Mouse (Mus musculus): ENCODE results near the gene Cpz. TPM values are rescaled to one million over a fixed set of nuclear protein-coding genes. Genes with fewer than 3 reads are reported as not detected.

Cpz gene
- polyA plus RNA-seq (2012; rRNA removed; ENCODE audit: low replicate concordance), result 11.3 and 53.2 TPM in 2 replicates

DNA sequence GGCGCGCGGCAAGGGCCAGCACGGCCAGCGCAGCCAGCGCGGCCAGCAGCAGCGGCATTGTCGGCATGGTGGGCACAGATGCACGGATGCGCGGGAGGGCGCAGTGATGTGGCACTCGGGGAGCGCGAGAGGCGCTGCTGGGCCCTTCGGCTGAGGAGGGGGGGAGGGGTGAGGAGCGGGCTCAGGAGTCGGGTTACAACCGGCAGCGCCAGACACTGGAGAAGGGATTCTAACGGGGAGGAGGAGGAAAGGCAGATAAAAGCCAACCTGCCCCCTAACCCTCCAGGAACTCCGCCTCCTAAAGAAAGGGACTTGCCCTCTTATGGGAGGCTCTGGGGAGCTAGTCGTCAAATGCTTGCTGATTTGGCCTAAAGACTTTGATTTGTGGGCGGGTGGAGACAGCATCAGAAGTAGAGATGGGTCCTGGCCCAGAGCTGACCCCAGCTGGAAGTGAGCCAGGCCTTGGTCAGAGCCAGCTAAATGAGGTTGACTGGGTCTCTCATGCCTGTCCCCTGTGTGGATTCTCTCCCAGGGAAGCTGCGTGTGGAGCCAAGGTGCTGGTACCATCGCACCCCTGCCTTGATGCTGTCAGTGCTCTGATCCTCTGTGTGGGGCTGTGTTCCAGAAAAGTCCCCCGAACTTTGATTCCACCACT is at the start of gene Cpz:
Gene Cpz, minus strand, starts transcription at position 230 of the 655 bp plus-strand sequence.

DNA sequence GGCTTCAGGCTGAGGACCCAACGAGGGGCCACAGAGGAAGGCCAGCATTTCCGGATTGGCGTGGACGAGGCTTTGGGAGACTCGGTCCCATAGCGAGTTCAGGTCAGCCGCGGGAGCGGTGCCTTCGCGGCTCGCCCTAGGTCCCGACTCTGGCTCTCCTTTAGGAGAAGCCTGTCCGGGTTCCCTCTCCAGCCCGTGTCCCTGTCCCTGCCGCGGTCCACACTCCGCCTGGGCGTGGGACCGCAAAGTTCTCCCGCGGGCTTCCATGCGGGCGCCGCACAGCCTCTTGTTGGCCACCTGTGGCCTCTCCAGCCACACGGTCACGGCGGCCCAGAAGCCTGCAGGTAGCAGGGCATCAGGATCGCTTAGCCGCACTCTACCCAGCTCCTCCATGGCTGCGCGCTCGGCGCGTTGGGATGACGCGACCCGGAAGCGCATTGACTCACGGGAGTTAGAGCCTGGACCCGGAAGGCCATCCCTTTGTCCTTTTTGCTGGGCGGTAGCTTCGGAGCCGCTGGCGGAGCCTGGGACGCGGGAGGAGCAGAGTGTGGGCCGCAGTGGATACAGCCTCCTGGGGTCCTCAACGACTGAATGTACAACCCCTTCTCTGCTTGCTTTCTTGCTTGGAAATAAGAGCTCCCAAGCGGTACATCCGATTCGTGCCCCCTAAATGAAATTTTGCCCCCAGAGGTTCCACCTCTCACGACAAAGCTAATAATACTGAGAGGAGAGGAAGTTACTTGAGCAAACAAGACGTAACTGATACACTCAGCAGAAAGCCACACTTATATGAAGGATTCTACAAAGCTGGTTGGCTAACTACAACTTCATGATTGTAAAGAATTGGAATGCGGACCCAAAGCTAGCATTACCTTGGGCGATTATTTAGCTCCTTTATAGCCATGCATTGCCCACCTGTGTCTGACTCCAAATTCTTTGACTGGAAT is 49.4 kb upstream of the Cpz start, which contains the start of gene Trmt44:
Gene Trmt44, minus strand, starts transcription at position 418 of the 947 bp plus-strand sequence.

Other genes starting within 250 kb of the Cpz start
- gene Adra2c, start 247.4 kb downstream of the Cpz start, polyA plus RNA-seq (2012; rRNA removed; ENCODE audit: low replicate concordance), result 0.44 and 1.9 TPM in 2 replicates
- not detected in 2 replicates for gene Hmx1, start 136.6 kb downstream of the Cpz start, polyA plus RNA-seq (2012; rRNA removed; ENCODE audit: low replicate concordance)
- gene Trmt44, start 49.4 kb upstream of the Cpz start, polyA plus RNA-seq (2012; rRNA removed; ENCODE audit: low replicate concordance), result 3.9 and 8.0 TPM in 2 replicates
- 45.0 and 48.6 TPM in 2 replicates for gene Acox3, start 57.3 kb upstream of the Cpz start, polyA plus RNA-seq (2012; rRNA removed; ENCODE audit: low replicate concordance)
- gene Htra3, start 154.1 kb upstream of the Cpz start, polyA plus RNA-seq (2012; rRNA removed; ENCODE audit: low replicate concordance), result 313 and 506 TPM in 2 replicates
- 16.1 and 39.6 TPM in 2 replicates for gene Sh3tc1, start 214.3 kb upstream of the Cpz start, polyA plus RNA-seq (2012; rRNA removed; ENCODE audit: low replicate concordance)
- 10.6 and 27.0 TPM in 2 replicates for gene Ablim2, start 232.2 kb upstream of the Cpz start, polyA plus RNA-seq (2012; rRNA removed; ENCODE audit: low replicate concordance)